Mouse (Mus musculus): Measurements from ENCODE around the gene Gm44511. TPM values are rescaled to one million over a fixed set of nuclear protein-coding genes. Genes with fewer than 3 reads are reported as not detected.

Gm44511 gene
- polyA plus RNA-seq, 1 experiment: not detected

DNA sequence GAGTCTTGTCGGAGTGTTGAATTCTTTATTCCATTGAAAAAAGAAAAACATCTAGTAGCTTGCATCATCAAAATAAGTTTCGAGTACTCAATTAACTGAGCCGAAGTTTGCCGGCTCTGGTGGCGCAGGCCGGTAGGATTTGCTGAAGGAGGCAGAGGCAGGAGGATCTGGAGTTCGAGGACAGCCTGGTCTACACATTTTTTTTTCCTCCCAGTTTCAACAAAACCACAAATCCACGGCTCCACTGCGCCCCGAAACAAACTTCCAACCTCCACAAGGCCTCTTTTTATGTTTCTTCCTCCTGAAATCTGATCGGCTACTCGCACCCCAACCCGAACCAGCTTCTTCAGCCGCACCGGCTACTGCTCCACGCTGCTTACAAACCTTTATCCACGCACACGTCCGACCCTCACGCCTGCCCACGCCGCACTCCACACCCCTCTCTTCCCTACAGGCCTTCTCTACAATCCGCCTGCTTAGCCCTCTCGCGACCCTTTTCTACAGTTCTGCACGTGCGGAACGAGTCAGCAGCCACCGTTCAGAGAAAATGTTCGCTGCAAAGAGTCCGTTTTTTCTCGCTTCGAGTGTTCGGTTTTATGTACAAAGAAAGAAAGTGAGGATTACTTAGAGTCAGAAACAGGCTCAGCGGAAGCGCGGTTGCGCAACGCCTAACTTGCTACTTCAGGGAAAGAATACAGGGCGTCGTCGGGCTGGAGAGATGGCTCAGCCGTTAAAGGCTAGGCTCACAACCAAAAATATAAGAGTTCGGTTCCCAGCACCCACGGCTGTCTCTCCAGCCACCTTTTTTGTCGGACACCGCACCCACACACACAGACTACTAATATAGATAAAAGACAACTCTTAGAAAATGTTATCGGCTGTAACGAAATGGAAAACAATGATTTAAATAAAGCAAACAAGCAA lies 12.5 kb upstream of the Gm44511 start:
- TF ChIP-seq CEBPB (IDR thresholded peaks at IDR 0.05; ENCODE audit: insufficient read depth, poor library complexity, severe bottlenecking) (peak; percentile 100), USF1 (IDR thresholded peaks at IDR 0.05; ENCODE audit: low read depth) (no peak)
- Histone ChIP-seq H3K27me3 (ENCODE audit: control insufficient read depth, insufficient read depth, insufficient read length) (no peaks in the 10 kb centered on the region), H3K4me3 (peak overlapping the region; percentile 70)

DNA sequence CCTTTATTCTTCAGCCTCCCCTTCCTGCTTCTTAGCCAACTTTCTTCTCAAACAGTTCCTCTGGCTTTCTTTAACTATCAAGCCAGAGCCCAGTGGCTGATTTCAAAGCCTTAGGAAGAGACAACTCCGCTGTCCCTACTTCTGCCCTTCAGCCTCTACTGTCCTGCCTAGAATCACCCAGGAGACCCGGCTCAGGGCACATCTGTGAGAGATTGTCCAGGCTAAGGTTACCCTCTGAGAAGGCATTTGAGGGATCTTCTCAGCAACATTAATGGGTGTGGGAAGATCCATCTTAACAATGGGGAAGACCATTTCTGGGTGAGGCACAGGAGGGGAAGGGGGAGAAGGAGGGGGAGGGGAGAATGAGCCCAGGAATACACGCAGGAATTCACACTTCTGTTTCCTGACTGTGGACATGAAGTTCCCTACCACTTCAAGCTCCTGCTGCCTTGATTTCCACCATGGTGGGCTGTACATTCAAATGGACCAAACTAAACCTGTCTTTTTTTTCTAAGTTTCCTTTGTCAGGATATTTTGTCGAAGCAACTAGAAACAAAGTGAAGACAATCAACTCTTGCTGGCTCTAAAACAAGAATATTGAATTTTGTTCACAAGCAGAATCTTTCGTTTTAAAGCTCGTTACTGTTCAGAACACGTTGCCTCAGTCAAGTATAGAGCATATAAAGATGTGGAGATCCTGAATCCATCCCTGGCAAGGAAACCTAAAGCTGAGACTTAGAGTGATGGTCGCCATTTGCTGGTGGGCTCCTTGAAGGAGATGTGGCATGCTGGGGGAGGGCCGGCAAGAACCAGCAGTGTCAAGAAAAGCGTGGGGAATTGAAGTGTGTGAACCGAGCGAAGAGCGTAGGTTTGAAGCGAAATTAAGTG lies 11.6 kb upstream of the Gm44511 start:
- H3K4me3 ChIP-seq: peak overlapping the region; percentile 70
- peak overlapping the region; percentile 83 for H3K4me2 ChIP-seq (ENCODE audit: low read depth)
- H3K36me3 ChIP-seq (ENCODE audit: control insufficient read depth, insufficient read depth): no peaks in the 10 kb centered on the region
- H3ac ChIP-seq (ENCODE audit: control insufficient read depth, insufficient read length): peak overlapping the region; percentile 69
- TF ChIP-seq MAX (IDR thresholded peaks at IDR 0.05; ENCODE audit: low read depth): no peak
- no peak for TF ChIP-seq SRF (IDR thresholded peaks at IDR 0.05; ENCODE audit: control insufficient read depth, insufficient read length, low read depth)
- TF ChIP-seq TCF12 (IDR thresholded peaks at IDR 0.05; ENCODE audit: insufficient read depth, poor library complexity, severe bottlenecking): no peak
- TF ChIP-seq POLR2A (IDR thresholded peaks at IDR 0.05; ENCODE audit: insufficient read length, low read depth): no peak
- no peaks in the 10 kb centered on the region for H3K27me3 ChIP-seq (ENCODE audit: control insufficient read depth, insufficient read depth, insufficient read length)
- no peaks in the 10 kb centered on the region for H3K79me2 ChIP-seq (ENCODE audit: control insufficient read depth, insufficient read depth)

More for the DNA sequence above, 12.5 kb upstream of the Gm44511 start:
- Histone ChIP-seq H3ac (ENCODE audit: control insufficient read depth, insufficient read length) (peak overlapping the region; percentile 69), H3K79me2 (ENCODE audit: control insufficient read depth, insufficient read depth) (no peaks in the 10 kb centered on the region), H3K36me3 (ENCODE audit: control insufficient read depth, insufficient read depth) (no peaks in the 10 kb centered on the region), H3K4me2 (ENCODE audit: low read depth) (peak overlapping the region; percentile 87)

DNA sequence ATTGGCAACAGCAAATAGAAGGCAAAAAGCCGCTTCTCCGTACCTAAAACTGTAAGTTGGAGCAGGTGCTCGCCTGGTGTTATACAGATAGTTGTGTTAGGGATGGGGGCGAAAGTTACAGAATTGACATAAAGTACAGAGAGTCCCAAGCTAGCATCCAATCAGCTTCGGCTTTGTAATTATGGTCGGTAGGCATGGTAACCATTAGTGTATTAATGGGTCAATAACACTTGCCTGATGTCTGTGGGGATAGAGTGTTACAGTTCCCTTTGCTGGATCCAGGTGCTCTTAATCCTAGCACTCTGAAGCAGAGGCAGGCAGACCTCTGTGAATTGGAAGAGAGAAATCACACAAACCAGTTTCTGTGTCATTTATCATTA lies 10.8 kb upstream of the Gm44511 start:
- H3K4me3 ChIP-seq: peak overlapping the region; percentile 70

DNA sequence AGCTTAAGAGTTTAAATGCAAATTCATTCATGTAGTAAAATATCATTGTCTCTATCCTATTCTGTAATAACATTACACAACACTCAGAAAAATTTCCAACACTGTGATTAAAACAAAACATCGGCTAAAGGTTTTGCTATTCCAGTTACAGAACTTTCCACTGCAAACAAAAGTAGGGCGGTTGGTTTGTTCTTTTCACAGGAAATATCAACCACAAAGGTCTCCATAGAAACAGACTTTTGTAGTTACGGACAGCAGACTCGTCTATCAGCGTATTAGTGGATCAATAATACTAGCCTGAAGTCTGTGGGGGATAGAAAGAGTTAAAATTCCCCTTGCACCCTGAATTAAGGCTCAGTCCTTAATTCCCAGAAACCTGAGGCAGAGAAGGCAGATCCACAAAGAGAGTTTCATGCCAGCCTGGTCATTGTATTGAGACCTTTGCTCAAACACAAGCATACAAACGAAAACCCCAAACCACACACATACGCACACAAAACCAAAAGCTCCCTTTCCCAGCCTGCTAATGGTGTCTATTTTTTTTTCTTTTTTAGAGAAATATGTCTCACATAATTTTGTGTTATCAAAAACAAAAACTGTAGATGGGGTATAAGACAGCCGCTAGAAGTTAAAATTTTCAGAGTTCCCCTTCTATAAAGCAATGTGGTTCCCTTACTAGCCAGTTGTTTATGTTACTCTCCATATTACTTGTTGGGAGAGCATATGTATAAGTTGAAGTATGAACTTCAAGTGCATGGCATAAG lies 10.3 kb upstream of the Gm44511 start:
- Histone ChIP-seq H3ac (ENCODE audit: control insufficient read depth, insufficient read length) (no peak overlapping the region), H3K36me3 (ENCODE audit: control insufficient read depth, insufficient read depth) (no peaks in the 10 kb centered on the region), H3K4me3 (no peak overlapping the region), H3K27me3 (ENCODE audit: control insufficient read depth, insufficient read depth, insufficient read length) (no peaks in the 10 kb centered on the region), H3K4me2 (ENCODE audit: low read depth) (no peak overlapping the region), H3K79me2 (ENCODE audit: control insufficient read depth, insufficient read depth) (no peaks in the 10 kb centered on the region)
- no peak for TF ChIP-seq USF1 (IDR thresholded peaks at IDR 0.05; ENCODE audit: low read depth)
- TF ChIP-seq POLR2A (IDR thresholded peaks at IDR 0.05; ENCODE audit: insufficient read length, low read depth): no peak
- TF ChIP-seq REST (IDR thresholded peaks at IDR 0.05; ENCODE audit: insufficient read depth, insufficient read length): no peak
- no peak for TF ChIP-seq POLR2AphosphoS2 (IDR thresholded peaks at IDR 0.05; ENCODE audit: insufficient read length, low read depth)
- no peak for TF ChIP-seq CEBPB (IDR thresholded peaks at IDR 0.05; ENCODE audit: insufficient read depth, poor library complexity, severe bottlenecking)
- no peak for TF ChIP-seq SRF (IDR thresholded peaks at IDR 0.05; ENCODE audit: control insufficient read depth, insufficient read length, low read depth)
- TF ChIP-seq E2F4 (IDR thresholded peaks at IDR 0.05; ENCODE audit: insufficient read depth): no peak
- no peak for TF ChIP-seq TCF3 (IDR thresholded peaks at IDR 0.05; ENCODE audit: insufficient read length, low read depth)
- TF ChIP-seq MYOD1 (IDR thresholded peaks at IDR 0.05; ENCODE audit: control insufficient read depth in 1 of 3, insufficient read length in 2 of 3, low read depth in 2 of 3): no peak
- TF ChIP-seq MYOG (IDR thresholded peaks at IDR 0.05; ENCODE audit: control insufficient read depth in 1 of 3, insufficient read depth in 1 of 3, insufficient read length in 2 of 3, low read depth in 2 of 3): no peak
- TF ChIP-seq TCF12 (IDR thresholded peaks at IDR 0.05; ENCODE audit: insufficient read depth, poor library complexity, severe bottlenecking): no peak
- no peak for TF ChIP-seq MAX (IDR thresholded peaks at IDR 0.05; ENCODE audit: low read depth)

More for the DNA sequence above, 10.8 kb upstream of the Gm44511 start:
- Histone ChIP-seq H3K36me3 (ENCODE audit: control insufficient read depth, insufficient read depth) (no peaks in the 10 kb centered on the region), H3K4me2 (ENCODE audit: low read depth) (peak overlapping the region; percentile 83), H3K79me2 (ENCODE audit: control insufficient read depth, insufficient read depth) (no peaks in the 10 kb centered on the region), H3ac (ENCODE audit: control insufficient read depth, insufficient read length) (no peak overlapping the region), H3K27me3 (ENCODE audit: control insufficient read depth, insufficient read depth, insufficient read length) (no peaks in the 10 kb centered on the region)
- TF ChIP-seq POLR2AphosphoS2 (IDR thresholded peaks at IDR 0.05; ENCODE audit: insufficient read length, low read depth) (no peak), SRF (IDR thresholded peaks at IDR 0.05; ENCODE audit: control insufficient read depth, insufficient read length, low read depth) (no peak), POLR2A (IDR thresholded peaks at IDR 0.05; ENCODE audit: insufficient read length, low read depth) (no peak), E2F4 (IDR thresholded peaks at IDR 0.05; ENCODE audit: insufficient read depth) (no peak), TCF12 (IDR thresholded peaks at IDR 0.05; ENCODE audit: insufficient read depth, poor library complexity, severe bottlenecking) (no peak), TCF3 (IDR thresholded peaks at IDR 0.05; ENCODE audit: insufficient read length, low read depth) (no peak), USF1 (IDR thresholded peaks at IDR 0.05; ENCODE audit: low read depth) (no peak), CEBPB (IDR thresholded peaks at IDR 0.05; ENCODE audit: insufficient read depth, poor library complexity, severe bottlenecking) (no peak), MYOD1 (IDR thresholded peaks at IDR 0.05; ENCODE audit: control insufficient read depth in 1 of 3, insufficient read length in 2 of 3, low read depth in 2 of 3) (no peak)
